Mouse (Mus musculus) embryonic fibroblast, embryonic 13.5 days (primary cell): Measurements from ENCODE around the gene Gfi1.

Source experiments
- CTCF ChIP-seq: IDR thresholded peaks from 2 replicates; pipeline ENCODE4 v1.5.1; 2011; ENCODE audit warnings: mild to moderate bottlenecking, control low read depth, low read length, moderate library complexity, borderline replicate concordance; ENCODE audit not compliant: insufficient read depth
- POLR2A ChIP-seq: IDR thresholded peaks from 2 replicates; pipeline ENCODE4 v1.6.1; 2011; ENCODE audit warnings: low read depth, mild to moderate bottlenecking, control low read depth, low read length, moderate library complexity

DNA sequence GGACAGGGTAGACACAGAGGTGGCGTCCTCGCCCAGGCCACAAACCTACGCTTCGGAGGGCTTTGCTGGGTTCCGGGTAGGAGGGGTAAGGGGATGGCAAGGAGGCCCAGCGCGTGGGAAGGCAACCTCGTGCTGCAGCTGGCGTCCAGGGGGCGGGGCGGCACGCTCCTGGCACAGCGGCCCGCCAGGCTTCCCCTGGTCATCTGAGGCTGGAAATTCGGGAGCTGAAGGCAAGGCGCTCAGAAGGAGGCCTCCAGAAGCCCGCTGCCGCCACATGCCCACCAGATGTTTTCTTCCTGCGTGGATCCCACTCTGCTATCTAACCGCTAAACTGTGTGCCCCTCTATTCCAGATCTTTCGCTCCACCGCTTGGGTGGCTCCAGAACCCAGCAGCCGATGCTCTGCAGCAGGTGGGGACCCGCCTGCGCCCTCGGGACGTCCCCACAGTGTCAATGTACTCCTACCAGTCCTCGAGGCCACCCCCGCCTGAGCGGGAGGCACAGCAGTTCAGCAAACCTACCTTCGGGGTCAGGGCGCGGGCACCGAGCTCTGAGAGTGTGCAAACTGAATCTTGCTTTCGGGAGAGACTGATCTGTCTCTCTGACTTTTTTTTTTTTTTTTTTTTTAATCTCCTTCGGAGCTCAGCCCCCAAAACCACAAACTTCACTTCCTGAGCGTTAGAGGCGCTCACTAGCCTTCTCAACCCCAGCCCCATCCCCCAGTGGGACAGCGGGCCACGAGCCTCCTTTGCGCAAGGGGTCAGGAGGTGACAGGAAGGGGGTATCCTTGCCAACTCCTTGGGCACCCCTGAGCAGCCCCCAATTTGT, at the start of gene Gfi1:
- no peak for TF ChIP-seq CTCF
- TF ChIP-seq POLR2A, result no peak
